Mouse (Mus musculus) left cerebral cortex, adult 18-20 months (tissue): Measurements from ENCODE around the gene Olfr248. TPM values are rescaled to one million over a fixed set of nuclear protein-coding genes. Genes with fewer than 3 reads are reported as not detected.
"Not testable (repeated sequence)": the region's sequence is repeated elsewhere in the genome, so short reads cannot be mapped to it uniquely, and the experiment has no call there.

Source experiments
- DNase-seq, 2 experiments: peaks; one replicate each; pipeline ENCODE4 v3.0.0; 2021 to 2022; ENCODE audit warnings: low spot score in 2 of 2, mixed read lengths in 1 of 2
- long read RNA-seq, 2 experiments: library from polyadenylated mRNA; stranded (forward); transcript quantifications; one replicate each; pipeline ENCODE4 v2.0.0; 2021
- total RNA-seq, 2 experiments: library from RNA; stranded (reverse); gene quantifications; 2 replicates each; pipeline ENCODE4 v1.2.3; 2021

Gene Olfr248
- total RNA-seq = not detected
- long read RNA-seq, experiment 1 = 0 reads
- long read RNA-seq, experiment 2 = 0 reads

GRCm38 (mm10) chr1:174390746-174391145 lies at the start of gene Olfr248:
TSS of gene Olfr248 (plus strand) at chr1:174391046.
- DNase-seq = no peak

- DNase-seq = not testable (repeated sequence)
These were observed 37.2 kb upstream of the Olfr248 start for GRCm38 (mm10) chr1:174353636-174354035.

GRCm38 (mm10) chr1:174354640-174355039 lies 36.2 kb upstream of the Olfr248 start:
- no peak for DNase-seq

- DNase-seq = no peak
These were observed 25.9 kb upstream of the Olfr248 start, which contains the start of gene Olfr417 for GRCm38 (mm10) chr1:174364882-174365451. TSS of gene Olfr417 (plus strand) at chr1:174365122.

GRCm38 (mm10) chr1:174373799-174374198 lies 17.0 kb upstream of the Olfr248 start:
- DNase-seq = no peak

- no peak for DNase-seq
These were observed 32.1 kb downstream of the Olfr248 start for GRCm38 (mm10) chr1:174422959-174423358.

- no peak for DNase-seq
These were observed 32.9 kb downstream of the Olfr248 start, which contains the start of gene Olfr414 for GRCm38 (mm10) chr1:174423764-174424163. TSS of gene Olfr414 (plus strand) at chr1:174424064.

- DNase-seq = no peak
These were observed 35.5 kb downstream of the Olfr248 start for GRCm38 (mm10) chr1:174426180-174426986.

GRCm38 (mm10) chr1:174427402-174427801 lies 36.6 kb downstream of the Olfr248 start:
- DNase-seq = no peak

- no peak for DNase-seq
These were observed 37.6 kb downstream of the Olfr248 start for GRCm38 (mm10) chr1:174428407-174428806.

- no peak for DNase-seq
These were observed 43.3 kb downstream of the Olfr248 start for GRCm38 (mm10) chr1:174434121-174434520.

Other genes with a start within 250 kb of the Olfr248 start
- gene Olfr420, start 235.4 kb upstream of the Olfr248 start, total RNA-seq = not detected
- gene Spta1, start 218.3 kb upstream of the Olfr248 start, total RNA-seq = under 1 TPM; 0.05 to 0.07 TPM
- gene Olfr419, start 139.0 kb upstream of the Olfr248 start, total RNA-seq = not detected
- not detected for gene Mptx1, start 60.5 kb upstream of the Olfr248 start, total RNA-seq
- not detected for gene Olfr417, start 25.9 kb upstream of the Olfr248 start, total RNA-seq
- not detected for gene Olfr414, start 33.0 kb downstream of the Olfr248 start, total RNA-seq
- not detected for gene Olfr220, start 51.0 kb downstream of the Olfr248 start, total RNA-seq
- gene Fmn2, start 110.8 kb downstream of the Olfr248 start, total RNA-seq = 10 to 100 TPM; 77.5 to 95.2 TPM